Mouse (Mus musculus) ES-Bruce4 (cell line): ENCODE results near the gene Trim44.

Experiments used
- CTCF ChIP-seq: IDR thresholded peaks from one replicate; pipeline ENCODE4 v1.8.1; 2011; ENCODE audit warnings: low read depth, low read length
- EP300 ChIP-seq: IDR thresholded peaks from 2 replicates; pipeline ENCODE4 v1.6.1; 2011; ENCODE audit warnings: low read depth, low read length; ENCODE audit not compliant: insufficient read depth
- POLR2A ChIP-seq: IDR thresholded peaks from one replicate; pipeline ENCODE4 v1.8.1; 2011; ENCODE audit warnings: low read length; ENCODE audit not compliant: insufficient read depth

DNA sequence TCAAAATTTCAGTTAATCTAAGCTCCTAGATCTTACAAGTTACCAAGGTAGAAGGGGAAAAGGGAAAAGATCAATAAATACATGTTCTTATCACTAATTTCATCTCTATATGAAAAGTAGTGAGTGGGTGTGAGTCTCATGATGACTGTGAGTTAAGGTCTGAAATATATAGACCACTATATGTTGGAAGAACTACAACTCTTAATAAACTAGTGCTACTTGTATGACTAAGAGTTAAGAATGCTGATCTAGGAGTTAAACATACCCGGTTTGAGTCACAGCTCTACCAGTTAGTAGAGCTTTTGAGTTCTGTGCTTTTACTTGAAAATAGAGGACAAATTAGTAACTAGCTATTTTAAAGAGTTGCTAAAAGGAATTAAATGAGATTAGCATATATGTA lies 94.7 kb downstream of the Trim44 start:
- TF ChIP-seq EP300 (no peak), POLR2A (no peak), CTCF (no peak)
